ENCODE assay signal across 10 mouse cellular contexts in genomic region chr7:131556541-131557271, GRCm38 (mm10). TPM values are rescaled to one million over a fixed set of nuclear protein-coding genes. Genes with fewer than 3 reads are reported as not detected.
A peak's percentile ranks its signal among the peaks of the same experiment; 100 is the strongest.
DNase-seq lines count a peak whose midpoint lies in the region; ATAC-seq and TF ChIP-seq lines count a peak whose summit lies in the region.
"Had no signal": no experiment of that assay in that cellular context is flagged by ENCODE, and none has a peak within 500 bp of the region (broad histone marks: within the 10 kb centered on the region; RNA-seq: fewer than 3 reads in every experiment).

No protein-coding gene starts in this region.

- 0 out of 2 replicates have a peak overlapping the region, but pooled peaks have one; percentile 54 for H3K4me2 ChIP-seq in CH12.LX (ENCODE audit: insufficient read depth, low read depth, poor library complexity, severe bottlenecking)
- H3K4me2 ChIP-seq in forebrain, postnatal 0 days (ENCODE audit: low read depth): no peak overlapping the region
- H3K4me2 ChIP-seq in limb, embryonic 15.5 days: 0 out of 2 replicates have a peak overlapping the region, but pooled peaks have one; percentile 4

- H3K9me3 ChIP-seq in CH12.LX (replicated peaks; ENCODE audit: low read length): no peaks in the 10 kb centered on the region
- H3K9me3 ChIP-seq in forebrain, postnatal 0 days (ENCODE audit: low read length): no peaks in the 10 kb centered on the region
- no peaks in the 10 kb centered on the region for H3K9me3 ChIP-seq in limb, embryonic 15.5 days

- TF ChIP-seq POLR2A in CH12.LX (IDR thresholded peaks at IDR 0.05; ENCODE audit: low read depth, low read length): no peak

- dilution Hi-C loops in CH12.LX (cut with MboI; ENCODE audit: extremely low pct_ligation_motif_present, extremely low pct_unique_long_range_greater_than_20kb, low sequenced_read_pairs): no loop called here

- TF ChIP-seq RAD21 in CH12.LX (IDR thresholded peaks at IDR 0.05; ENCODE audit: low read depth, low read length): no peak

- ATAC-seq in forebrain, postnatal 0 days: no peak
- ATAC-seq in limb, embryonic 15.5 days (ENCODE audit: insufficient number of reproducible peaks, low FRiP score, low TSS enrichment, low read depth): no peak
- ATAC-seq: Patski had no signal

- WGBS in forebrain, postnatal 0 days: 1% methylated on average over 37 of the region's 37 CpGs
- WGBS in limb, embryonic 15.5 days: under 1% methylated on average over 37 of the region's 37 CpGs

- no peak overlapping the region for H3K27ac ChIP-seq in gastrocnemius, adult 2 months
- no peak overlapping the region for H3K27ac ChIP-seq in CH12.LX (ENCODE audit: insufficient read depth, low read depth)
- no peak overlapping the region for H3K27ac ChIP-seq in forebrain, postnatal 0 days (ENCODE audit: low read depth, low read length)
- H3K27ac ChIP-seq in limb, embryonic 15.5 days: no peak overlapping the region

- H3K79me2 ChIP-seq in CH12.LX (replicated peaks; ENCODE audit: control insufficient read depth, extremely low read depth, insufficient read depth, poor library complexity, severe bottlenecking): peaks cover 12% of the 10 kb centered on the region

- no peak for TF ChIP-seq CTCF in gastrocnemius, adult 2 months (IDR thresholded peaks at IDR 0.05)
- no peak for TF ChIP-seq CTCF in CH12.LX (conservative IDR thresholded peaks at IDR 0.05 in 1 of 2, IDR thresholded peaks at IDR 0.05 in 1 of 2; ENCODE audit: low read depth in 2 of 2, low read length in 2 of 2)
- TF ChIP-seq CTCF in forebrain, postnatal 0 days (IDR thresholded peaks at IDR 0.05; ENCODE audit: low read depth): no peak

- H3K27me3 ChIP-seq in CH12.LX (replicated peaks): peaks cover 36% of the 10 kb centered on the region
- H3K27me3 ChIP-seq in forebrain, postnatal 0 days (ENCODE audit: insufficient read depth, low read length): peaks cover 53% of the 10 kb centered on the region
- H3K27me3 ChIP-seq in limb, embryonic 15.5 days: peaks cover 76% of the 10 kb centered on the region

- no peak overlapping the region for H3K9ac ChIP-seq in CH12.LX (ENCODE audit: insufficient read depth, low read depth)
- H3K9ac ChIP-seq in forebrain, postnatal 0 days: no peak overlapping the region
- no peak overlapping the region for H3K9ac ChIP-seq in limb, embryonic 15.5 days

- H3K4me3 ChIP-seq in gastrocnemius, adult 2 months: peak overlapping the region; percentile 40
- H3K4me3 ChIP-seq in CH12.LX (replicated peaks in 1 of 3; ENCODE audit: low read depth in 2 of 3, low read length in 2 of 3, poor library complexity in 1 of 3): no peak overlapping the region
- no peak overlapping the region for H3K4me3 ChIP-seq in forebrain, postnatal 0 days (ENCODE audit: low read depth, low read length)
- no peak overlapping the region for H3K4me3 ChIP-seq in limb, embryonic 15.5 days

- in situ Hi-C loops in CH12.LX (cut with MboI; ENCODE audit: low pct_ligation_motif_present, low pct_unique_long_range_greater_than_20kb, low sequenced_read_pairs): no loop called here

- no peak for TF ChIP-seq EP300 in CH12.LX (IDR thresholded peaks at IDR 0.05; ENCODE audit: low read length)

- peaks cover 3 to 5% of the 10 kb centered on the region in 2 experiments for H3K36me3 ChIP-seq in CH12.LX (replicated peaks in 1 of 2; ENCODE audit: control insufficient read depth in 1 of 2, insufficient read depth in 1 of 2, low read length in 1 of 2)
- no peaks in the 10 kb centered on the region for H3K36me3 ChIP-seq in forebrain, postnatal 0 days (ENCODE audit: insufficient read depth)
- no peaks in the 10 kb centered on the region; the same call in 1 of the 2 replicates for H3K36me3 ChIP-seq in limb, embryonic 15.5 days

- intact Hi-C loops in gastrocnemius, adult 2 months (cut with DNase I): loop anchor here (10.0 kb wide), 2 partner anchors 142 to 192 kb away; partner anchors contain the start of genes 2310057M21Rik, Acadsb and Ikzf5

- DNase-seq in gastrocnemius, adult 2 months: peak; percentile 30
- no peak for DNase-seq in gastrocnemius, postnatal 4 days (ENCODE audit: low spot score in 2 of 2)
- no peak for DNase-seq in CH12.LX (ENCODE audit: extremely low read depth)
- peak; percentile 68 for DNase-seq in forebrain, postnatal 0 days
- no peak for DNase-seq in right cerebral cortex, postnatal 36 days (ENCODE audit: low spot score in 2 of 2)
- no peak for DNase-seq in thymus, adult 18-20 months
- no peak for DNase-seq in urinary bladder, adult 2 months (ENCODE audit: low spot score)

- peaks cover 2 to 22% of the 10 kb centered on the region in 2 experiments; a peak in 3 of 4 replicates for H3K4me1 ChIP-seq in CH12.LX (ENCODE audit: control insufficient read depth in 1 of 2, insufficient read depth in 2 of 2)
- peaks cover 7% of the 10 kb centered on the region for H3K4me1 ChIP-seq in forebrain, postnatal 0 days (ENCODE audit: insufficient read depth)
- peaks cover 39% of the 10 kb centered on the region for H3K4me1 ChIP-seq in limb, embryonic 15.5 days

TF ChIP-seq in CH12.LX, 34 proteins besides CTCF, POLR2A, EP300 and RAD21:
- TF ChIP-seq NELFE (IDR thresholded peaks at IDR 0.05; ENCODE audit: low read depth, low read length) (no peak), BHLHE40 (IDR thresholded peaks at IDR 0.05; ENCODE audit: low read depth, low read length) (0 out of 2 replicates have a peak, but pooled peaks have one; percentile 11)

RNA-seq across cellular contexts. Expression of gene Bub3, which starts 3.3 kb away (rescaled TPM):
- 10 to 100 TPM; 28.9 to 31.2 TPM for total RNA-seq in gastrocnemius, adult 2 months (2021)
- 10 to 100 TPM; 46.6 to 54.8 TPM for total RNA-seq in gastrocnemius, postnatal 4 days (2021)
- total RNA-seq in CH12.LX (2012; rRNA removed): 159 and 172 TPM in 2 replicates
- total RNA-seq in CH12.LX (2014; rRNA removed): 225 and 250 TPM in 2 replicates
- 160 and 161 TPM in 2 replicates for polyA plus RNA-seq in CH12.LX (2012; ENCODE audit: insufficient read length, low read depth)
- 92.5 and 95.3 TPM in 2 replicates for total RNA-seq in forebrain, postnatal 0 days (2014; rRNA removed)
- polyA plus RNA-seq in forebrain, postnatal 0 days (2015; fragmentation: Nextera tagmentation; extraction: Ambion mirVana): 118 and 124 TPM in 2 replicates
- 176 and 179 TPM in 2 replicates for polyA plus RNA-seq in limb, embryonic 15.5 days (2015; fragmentation: Nextera tagmentation; extraction: Ambion mirVana)
- polyA plus RNA-seq in urinary bladder, adult 2 months (2012; rRNA removed): 63.7 and 77.0 TPM in 2 replicates

RNA-seq across cellular contexts. Expression of gene Hmx2, which starts 8.1 kb away (rescaled TPM):
- total RNA-seq in gastrocnemius, adult 2 months (2021): not detected
- not detected for total RNA-seq in gastrocnemius, postnatal 4 days (2021)
- total RNA-seq in CH12.LX (2012; rRNA removed) (2.3 and 2.9 TPM in 2 replicates), CH12.LX (2014; rRNA removed) (2.0 and 2.4 TPM in 2 replicates)
- polyA plus RNA-seq in CH12.LX (2012; ENCODE audit: insufficient read length, low read depth): 2.4 and 3.1 TPM in 2 replicates
- total RNA-seq in forebrain, postnatal 0 days (2014; rRNA removed): 1.1 and 1.3 TPM in 2 replicates
- polyA plus RNA-seq in forebrain, postnatal 0 days (2015; fragmentation: Nextera tagmentation; extraction: Ambion mirVana): 0.11 and 0.45 TPM in 2 replicates
- not detected in 2 replicates for polyA plus RNA-seq in limb, embryonic 15.5 days (2015; fragmentation: Nextera tagmentation; extraction: Ambion mirVana)
- polyA plus RNA-seq in urinary bladder, adult 2 months (2012; rRNA removed): not detected in 2 replicates
- total RNA-seq: heart, postnatal 14 days had no signal

RNA-seq across cellular contexts. Expression of gene Hmx3, which starts 14.0 kb away (rescaled TPM):
- total RNA-seq in gastrocnemius, adult 2 months (2021): not detected
- total RNA-seq in gastrocnemius, postnatal 4 days (2021): not detected
- total RNA-seq in CH12.LX (2012; rRNA removed) (not detected in 2 replicates), CH12.LX (2014; rRNA removed) (not detected in 2 replicates)
- not detected in 2 replicates for polyA plus RNA-seq in CH12.LX (2012; ENCODE audit: insufficient read length, low read depth)
- total RNA-seq in forebrain, postnatal 0 days (2014; rRNA removed): 0.38 and 1.6 TPM in 2 replicates
- 0.62 TPM in 1 of 2 replicates, not detected in the other for polyA plus RNA-seq in forebrain, postnatal 0 days (2015; fragmentation: Nextera tagmentation; extraction: Ambion mirVana)
- not detected in 2 replicates for polyA plus RNA-seq in limb, embryonic 15.5 days (2015; fragmentation: Nextera tagmentation; extraction: Ambion mirVana)
- polyA plus RNA-seq in urinary bladder, adult 2 months (2012; rRNA removed): not detected in 2 replicates
- total RNA-seq: heart, postnatal 14 days had no signal

Comparison
In these comparisons a context has a peak if more than half of its experiments do, and no peak if none do; other contexts are left out.
1. DNase-seq: peak in gastrocnemius, adult 2 months (single experiment) and forebrain, postnatal 0 days (single experiment); none in gastrocnemius, postnatal 4 days (0 of 2), CH12.LX (single experiment), right cerebral cortex, postnatal 36 days (0 of 2), thymus, adult 18-20 months (0 of 2) and urinary bladder, adult 2 months (single experiment).